Mouse (Mus musculus) limb, embryonic 13.5 days (tissue): Measurements from ENCODE around the gene Pola2. TPM values are rescaled to one million over a fixed set of nuclear protein-coding genes. Genes with fewer than 3 reads are reported as not detected.

ENCODE experiments used
- ATAC-seq: fragments of 200-750 bp; cut with Nextera tagmentation; 2 replicates; pipeline ENCODE4 v1.8.0; 2017; ENCODE audit warnings: low read depth, moderate number of reproducible peaks, moderate TSS enrichment; ENCODE audit not compliant: low FRiP score
- H3K27ac ChIP-seq: fragments of 300-500 bp; sonication (generic); 2 replicates; pipeline ENCODE4 v1.5.1; 2015; ENCODE audit warnings: inconsistent platforms, mild to moderate bottlenecking, moderate library complexity
- H3K27me3 ChIP-seq: fragments of 300-500 bp; sonication (generic); 2 replicates; pipeline ENCODE4 v1.6.1; 2015; ENCODE audit warnings: mild to moderate bottlenecking, inconsistent platforms
- H3K36me3 ChIP-seq: fragments of 300-500 bp; sonication (generic); 2 replicates; pipeline ENCODE4 v1.6.1; 2015; ENCODE audit warnings: inconsistent platforms, mild to moderate bottlenecking, moderate library complexity
- H3K4me1 ChIP-seq: fragments of 300-500 bp; sonication (generic); 2 replicates; pipeline ENCODE4 v1.6.1; 2015; ENCODE audit warnings: inconsistent platforms
- H3K4me2 ChIP-seq: fragments of 300-500 bp; sonication (generic); replicated peaks from 2 replicates; pipeline ENCODE4 v1.6.1; 2015; ENCODE audit warnings: inconsistent platforms, mild to moderate bottlenecking, moderate library complexity
- H3K4me3 ChIP-seq: fragments of 300-500 bp; sonication (generic); 2 replicates; pipeline ENCODE4 v1.5.1; 2015; ENCODE audit warnings: moderate library complexity, mild to moderate bottlenecking, inconsistent platforms
- H3K9ac ChIP-seq: fragments of 300-500 bp; sonication (generic); 2 replicates; pipeline ENCODE4 v1.6.1; 2015; ENCODE audit warnings: mild to moderate bottlenecking, inconsistent platforms
- H3K9me3 ChIP-seq: fragments of 300-500 bp; sonication (generic); 2 replicates; pipeline ENCODE4 v1.6.1; 2016; ENCODE audit warnings: inconsistent platforms
- WGBS: fragments of 180-500 bp; shearing (Covaris S2); methylation state at CpG from one replicate; pipeline ENCODE4 v1.1.7; 2015; 5-methylcytosine and 5-hydroxymethylcytosine counted together
- polyA plus RNA-seq: library from polyadenylated mRNA; unstranded; fragments of >200 nt; fragmentation: Nextera tagmentation; extraction: Ambion mirVana; gene quantifications from 2 replicates; pipeline ENCODE4 v1.2.1, GENCODE M21; 2015

The Pola2 gene
- polyA plus RNA-seq, 1 experiment from 2014 or later: 75.7 TPM

- Histone ChIP-seq H3K27ac (no peak overlapping the region; the same call in 1 of the 2 replicates), H3K9me3 (no peaks in the 10 kb centered on the region), H3K4me3 (no peak overlapping the region), H3K36me3 (peaks cover 95% of the 10 kb centered on the region), H3K9ac (no peak overlapping the region), H3K27me3 (no peaks in the 10 kb centered on the region), H3K4me1 (peaks cover 5% of the 10 kb centered on the region; the same call in 1 of the 2 replicates), H3K4me2 (no peak overlapping the region)
- no peak for ATAC-seq
- 82% methylated on average over 8 of the region's 8 CpGs for WGBS
Measured at GRCm38 (mm10) chr19:5945891-5946290, 18.1 kb downstream of the Pola2 start.

DNA sequence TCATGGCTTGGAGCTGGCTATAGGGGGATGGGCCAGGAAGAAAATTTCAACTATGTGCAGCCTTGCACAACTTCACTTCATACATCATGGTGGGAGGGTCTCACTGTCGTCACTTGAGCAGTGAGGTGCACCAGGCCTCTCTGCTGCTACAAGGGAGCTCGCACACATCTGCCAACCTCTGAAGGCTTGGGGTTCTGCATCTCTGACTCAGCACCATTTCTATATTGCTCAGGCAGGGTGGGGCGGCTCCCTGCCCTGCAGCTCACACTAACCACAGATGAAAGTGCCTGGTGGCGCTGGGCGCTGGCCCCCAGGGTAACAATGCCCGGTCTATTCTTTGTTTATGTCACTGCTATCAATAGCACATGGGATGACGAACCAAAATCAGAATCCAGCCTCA, 19.0 kb downstream of the Pola2 start:
- WGBS: 73% methylated on average over 7 of the region's 7 CpGs
- Histone ChIP-seq H3K9me3 (no peaks in the 10 kb centered on the region), H3K27ac (no peak overlapping the region), H3K4me2 (no peak overlapping the region), H3K36me3 (peaks cover 95% of the 10 kb centered on the region), H3K4me1 (peaks cover 7% of the 10 kb centered on the region; the same call in 1 of the 2 replicates), H3K9ac (no peak overlapping the region), H3K4me3 (no peak overlapping the region), H3K27me3 (no peaks in the 10 kb centered on the region)
- ATAC-seq: no peak

DNA sequence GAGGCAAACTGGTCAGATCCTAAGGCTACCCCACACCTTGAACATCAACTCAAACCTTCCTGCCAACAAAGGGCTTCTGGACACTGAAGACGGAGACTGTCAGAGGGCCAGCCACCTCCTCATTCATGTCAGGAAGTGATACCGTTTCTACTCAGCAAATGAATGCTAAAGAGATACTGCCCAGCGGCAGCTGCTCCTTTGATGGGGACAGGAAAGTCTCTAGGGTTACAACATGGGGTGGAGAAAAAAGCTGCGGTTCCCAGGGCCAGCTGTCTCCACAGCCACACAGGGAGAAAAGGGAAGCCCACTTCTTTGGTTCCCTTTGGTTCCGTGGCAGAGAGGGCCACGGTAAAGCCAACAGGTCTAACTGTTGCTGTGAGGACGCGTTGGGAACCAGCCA, 19.9 kb downstream of the Pola2 start:
- Histone ChIP-seq H3K4me1 (peaks cover 11% of the 10 kb centered on the region), H3K4me3 (no peak overlapping the region), H3K27me3 (no peaks in the 10 kb centered on the region), H3K36me3 (peaks cover 96% of the 10 kb centered on the region), H3K9ac (no peak overlapping the region; the same call in 1 of the 2 replicates), H3K27ac (no peak overlapping the region), H3K9me3 (no peaks in the 10 kb centered on the region), H3K4me2 (no peak overlapping the region)
- no peak for ATAC-seq
- WGBS: 75% methylated on average over 8 of the region's 8 CpGs

DNA sequence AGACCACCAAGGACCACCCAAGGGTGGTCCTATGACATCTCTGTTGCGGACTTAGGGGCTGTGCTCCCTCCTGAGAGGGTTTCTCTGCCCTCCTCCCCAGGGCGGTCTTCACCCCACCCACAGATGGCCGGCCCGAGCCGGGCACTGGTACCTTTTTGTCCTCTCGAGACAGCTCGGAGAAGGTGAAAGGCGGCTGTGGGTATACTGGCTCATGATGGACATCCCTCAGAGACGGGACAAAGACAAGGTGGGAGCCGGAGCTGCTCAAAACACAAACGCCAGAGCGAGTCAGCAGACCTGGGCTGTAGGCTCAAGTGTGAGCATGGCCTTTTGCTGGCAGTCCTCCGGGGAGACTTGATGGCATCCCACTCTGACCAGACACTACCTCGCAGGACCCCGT, 20.6 kb downstream of the Pola2 start:
- WGBS: 90% methylated on average over 15 of the region's 15 CpGs
- Histone ChIP-seq H3K27ac (no peak overlapping the region), H3K36me3 (peaks cover 89% of the 10 kb centered on the region), H3K4me1 (peaks cover 11% of the 10 kb centered on the region), H3K9ac (no peak overlapping the region), H3K4me3 (no peak overlapping the region), H3K4me2 (no peak overlapping the region), H3K27me3 (no peaks in the 10 kb centered on the region), H3K9me3 (no peaks in the 10 kb centered on the region)
- no peak for ATAC-seq

GRCm38 (mm10) chr19:5942581-5942980, 21.4 kb downstream of the Pola2 start:
- Histone ChIP-seq H3K36me3 (peaks cover 81% of the 10 kb centered on the region), H3K9ac (no peak overlapping the region), H3K4me3 (no peak overlapping the region), H3K27ac (no peak overlapping the region), H3K4me2 (no peak overlapping the region), H3K4me1 (peaks cover 11% of the 10 kb centered on the region), H3K9me3 (no peaks in the 10 kb centered on the region), H3K27me3 (no peaks in the 10 kb centered on the region)
- ATAC-seq: no peak
- WGBS: 88% methylated on average over 7 of the region's 7 CpGs

DNA sequence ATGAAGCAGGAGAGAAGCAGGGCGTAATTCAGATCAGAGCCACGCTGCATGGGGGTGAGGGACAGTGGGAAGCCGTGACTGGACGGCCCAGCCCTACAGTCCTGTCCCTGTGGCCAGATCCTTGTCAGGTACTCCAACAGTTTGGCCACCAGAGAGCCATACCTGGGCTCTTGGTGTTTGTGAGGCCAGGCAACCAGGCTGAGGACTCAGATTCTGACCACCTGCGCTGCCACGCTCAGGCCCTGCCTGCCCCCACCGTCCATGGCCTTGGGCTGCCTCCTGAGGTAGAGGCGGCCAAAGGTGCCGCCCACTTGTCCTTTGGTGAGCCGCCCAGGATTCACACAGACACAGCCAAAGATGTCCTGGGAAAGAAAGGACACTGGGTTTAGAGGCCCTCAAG, 23.3 kb downstream of the Pola2 start:
- H3K9ac ChIP-seq: no peak overlapping the region
- no peak for ATAC-seq
- H3K4me3 ChIP-seq: no peak overlapping the region
- peaks cover 64% of the 10 kb centered on the region for H3K36me3 ChIP-seq
- no peaks in the 10 kb centered on the region for H3K9me3 ChIP-seq
- no peaks in the 10 kb centered on the region for H3K27me3 ChIP-seq
- no peak overlapping the region for H3K4me2 ChIP-seq
- peak overlapping the region; percentile 63; the same call in 1 of the 2 replicates for H3K27ac ChIP-seq
- 87% methylated on average over 10 of the region's 10 CpGs for WGBS
- H3K4me1 ChIP-seq: peaks cover 11% of the 10 kb centered on the region

DNA sequence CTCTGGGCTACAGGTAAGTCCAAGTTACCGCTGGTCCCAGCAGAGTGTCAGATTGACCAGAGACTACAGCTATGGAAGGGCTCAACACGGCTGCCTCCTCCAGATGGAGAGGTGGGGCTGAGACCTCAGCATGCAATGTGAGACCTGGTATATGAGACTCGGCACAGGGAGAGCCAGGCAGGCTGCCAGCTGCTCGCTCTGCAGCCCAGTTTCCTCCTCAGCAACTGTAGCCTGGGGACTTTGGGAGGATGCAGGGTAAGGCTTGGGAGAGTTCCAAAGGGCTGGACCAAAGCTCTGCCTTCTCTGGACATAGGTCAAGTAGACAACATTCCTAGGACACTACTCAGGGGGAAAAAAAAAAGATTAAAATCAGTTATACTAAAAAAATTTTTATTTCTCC, 23.8 kb downstream of the Pola2 start:
- H3K9ac ChIP-seq: no peak overlapping the region
- peak overlapping the region; percentile 63 for H3K27ac ChIP-seq
- peaks cover 59% of the 10 kb centered on the region for H3K36me3 ChIP-seq
- H3K4me1 ChIP-seq: peaks cover 15% of the 10 kb centered on the region
- no peak overlapping the region for H3K4me2 ChIP-seq
- H3K4me3 ChIP-seq: no peak overlapping the region
- H3K27me3 ChIP-seq: no peaks in the 10 kb centered on the region
- 49% methylated on average over 4 of the region's 4 CpGs for WGBS
- ATAC-seq: no peak
- no peaks in the 10 kb centered on the region for H3K9me3 ChIP-seq

DNA sequence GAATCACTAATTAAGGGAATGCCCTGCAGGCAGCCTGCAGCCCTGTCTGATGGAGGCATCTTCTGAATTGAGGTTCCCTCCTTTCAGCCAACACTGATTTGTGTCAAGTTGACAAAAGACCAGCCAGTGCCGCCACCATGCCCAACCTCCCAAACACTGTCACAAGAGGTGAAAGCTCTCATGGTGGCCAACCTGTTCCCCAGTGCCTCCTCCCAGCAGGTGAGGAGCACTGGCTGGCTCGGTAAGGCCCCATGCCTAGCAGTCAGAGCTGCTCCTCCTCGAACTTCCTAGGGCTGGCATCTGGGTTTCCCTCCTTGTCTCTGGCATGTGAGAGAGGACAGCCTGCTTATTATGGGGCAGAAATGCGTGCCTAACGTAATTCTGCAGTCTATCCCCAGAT, 24.3 kb downstream of the Pola2 start:
- 82% methylated on average over 5 of the region's 5 CpGs for WGBS
- H3K36me3 ChIP-seq: peaks cover 55% of the 10 kb centered on the region
- peaks cover 16% of the 10 kb centered on the region for H3K4me1 ChIP-seq
- no peak for ATAC-seq
- H3K9me3 ChIP-seq: no peaks in the 10 kb centered on the region
- H3K4me3 ChIP-seq: no peak overlapping the region
- H3K9ac ChIP-seq: no peak overlapping the region
- H3K27me3 ChIP-seq: no peaks in the 10 kb centered on the region
- H3K4me2 ChIP-seq: no peak overlapping the region
- peak overlapping the region; percentile 63 for H3K27ac ChIP-seq

- Histone ChIP-seq H3K27ac (no peak overlapping the region), H3K36me3 (peaks cover 43% of the 10 kb centered on the region)
Measured at GRCm38 (mm10) chr19:5938516-5938915, 25.5 kb downstream of the Pola2 start.

DNA sequence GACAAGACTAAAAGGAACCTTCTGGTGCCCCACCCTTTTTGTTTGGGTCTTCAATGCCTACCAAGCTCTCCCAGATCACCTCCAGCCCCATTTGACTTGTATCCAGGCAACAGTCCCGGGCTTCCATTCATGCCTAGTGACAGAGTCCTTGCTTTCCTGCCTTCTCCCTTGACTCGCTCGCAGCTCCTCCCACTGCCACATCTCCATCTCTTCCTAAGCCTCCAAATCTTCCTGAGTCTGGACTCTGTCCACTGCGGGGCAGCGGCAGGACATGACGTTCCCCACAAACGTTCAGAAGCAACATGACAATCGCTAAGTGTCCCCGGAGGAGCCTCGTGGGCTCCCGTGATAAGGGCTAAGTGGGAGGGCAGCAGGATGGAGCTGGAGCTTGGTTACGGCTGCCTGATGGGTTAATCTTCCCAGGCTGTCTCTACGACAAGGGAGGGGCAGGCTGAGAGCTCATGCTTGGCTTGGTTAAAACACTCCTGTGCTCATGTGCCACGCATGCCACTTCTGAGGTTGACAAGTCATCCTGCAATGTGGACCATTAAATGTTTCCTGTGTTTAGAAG, 26.1 kb downstream of the Pola2 start:
- H3K27me3 ChIP-seq: no peaks in the 10 kb centered on the region
- H3K27ac ChIP-seq: no peak overlapping the region
- 43% methylated on average over 14 of the region's 14 CpGs for WGBS
- no peak overlapping the region for H3K4me3 ChIP-seq
- peaks cover 16% of the 10 kb centered on the region for H3K4me1 ChIP-seq
- ATAC-seq: no peak
- H3K9me3 ChIP-seq: no peaks in the 10 kb centered on the region
- H3K4me2 ChIP-seq: no peak overlapping the region
- H3K9ac ChIP-seq: no peak overlapping the region
- H3K36me3 ChIP-seq: peaks cover 37% of the 10 kb centered on the region

More at GRCm38 (mm10) chr19:5938516-5938915, 25.5 kb downstream of the Pola2 start:
- 87% methylated on average over 6 of the region's 6 CpGs for WGBS
- Histone ChIP-seq H3K4me3 (no peak overlapping the region), H3K4me2 (no peak overlapping the region), H3K4me1 (peaks cover 16% of the 10 kb centered on the region), H3K9me3 (no peaks in the 10 kb centered on the region), H3K27me3 (no peaks in the 10 kb centered on the region), H3K9ac (no peak overlapping the region)
- no peak for ATAC-seq

DNA sequence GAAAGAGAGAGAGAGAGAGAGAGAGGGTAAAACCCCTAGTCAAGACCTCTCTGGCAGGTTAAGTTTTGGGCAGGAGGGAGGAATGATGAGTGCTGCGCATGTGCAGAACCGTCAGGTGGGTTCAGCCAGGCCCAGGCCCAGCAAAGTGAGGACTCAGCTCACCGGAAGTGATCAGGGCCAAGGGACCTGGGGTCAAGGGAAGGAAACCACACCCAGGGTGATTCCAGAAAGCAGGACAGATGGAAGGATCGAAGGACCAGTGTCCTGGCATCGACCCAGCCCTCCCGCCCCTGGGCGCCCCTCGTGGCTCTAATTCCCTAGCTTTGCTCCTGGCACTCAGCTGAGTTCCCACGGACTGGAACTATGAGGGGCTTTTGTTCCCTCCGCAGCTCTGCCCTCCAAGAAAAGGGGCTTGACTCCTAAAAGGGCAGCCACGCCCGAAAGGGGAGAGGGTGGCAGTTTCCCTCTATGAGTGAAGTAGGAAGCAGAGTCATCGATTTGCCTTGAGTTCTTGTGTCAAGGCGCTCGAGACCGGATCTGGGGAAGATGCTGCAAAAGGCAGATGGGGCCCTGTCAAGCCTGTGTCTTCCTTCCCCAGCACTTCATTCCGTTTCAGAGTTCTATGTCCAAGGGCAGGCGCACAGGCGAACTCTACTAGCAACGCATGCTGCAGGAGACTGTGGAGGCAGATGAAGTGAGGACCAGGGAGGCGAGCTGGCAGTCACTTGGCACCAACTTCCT, 26.7 kb downstream of the Pola2 start:
- Histone ChIP-seq H3K4me2 (no peak overlapping the region), H3K4me1 (peaks cover 16% of the 10 kb centered on the region), H3K4me3 (no peak overlapping the region), H3K9ac (no peak overlapping the region), H3K27me3 (no peaks in the 10 kb centered on the region), H3K36me3 (peaks cover 31% of the 10 kb centered on the region), H3K9me3 (no peaks in the 10 kb centered on the region), H3K27ac (no peak overlapping the region)
- ATAC-seq: no peak
- 75% methylated on average over 21 of the region's 21 CpGs for WGBS

GRCm38 (mm10) chr19:5935691-5936090, 28.3 kb downstream of the Pola2 start:
- H3K4me3 ChIP-seq: no peak overlapping the region
- no peak overlapping the region for H3K9ac ChIP-seq
- peak overlapping the region; percentile 39; the same call in 1 of the 2 replicates for H3K27ac ChIP-seq

More at GRCm38 (mm10) chr19:5935691-5936090, 28.3 kb downstream of the Pola2 start:
- Histone ChIP-seq H3K4me1 (peaks cover 16% of the 10 kb centered on the region), H3K9me3 (no peaks in the 10 kb centered on the region), H3K36me3 (peaks cover 16% of the 10 kb centered on the region; the same call in 1 of the 2 replicates), H3K27me3 (no peaks in the 10 kb centered on the region), H3K4me2 (no peak overlapping the region)
- no peak for ATAC-seq
- 66% methylated on average over 5 of the region's 5 CpGs for WGBS
